Mouse (Mus musculus) lung, adult 10 weeks (tissue): ENCODE results near the gene Tcf7. TPM values are rescaled to one million over a fixed set of nuclear protein-coding genes. Genes with fewer than 3 reads are reported as not detected.

Source experiments
- polyA plus RNA-seq: library from polyadenylated mRNA; stranded (reverse); fragments of 350-450 nt; fragmentation: Illumina TruSeq; extraction: RNeasy Lipid Tissue Mini Kit (QIAGEN cat#74804); gene quantifications from one replicate; pipeline ENCODE4 v1.2.3, GENCODE M21; 2014; ENCODE audit warnings: low read depth, low replicate concordance; ENCODE audit not compliant: insufficient read depth

Tcf7 gene
- polyA plus RNA-seq = 14.7 TPM

DNA sequence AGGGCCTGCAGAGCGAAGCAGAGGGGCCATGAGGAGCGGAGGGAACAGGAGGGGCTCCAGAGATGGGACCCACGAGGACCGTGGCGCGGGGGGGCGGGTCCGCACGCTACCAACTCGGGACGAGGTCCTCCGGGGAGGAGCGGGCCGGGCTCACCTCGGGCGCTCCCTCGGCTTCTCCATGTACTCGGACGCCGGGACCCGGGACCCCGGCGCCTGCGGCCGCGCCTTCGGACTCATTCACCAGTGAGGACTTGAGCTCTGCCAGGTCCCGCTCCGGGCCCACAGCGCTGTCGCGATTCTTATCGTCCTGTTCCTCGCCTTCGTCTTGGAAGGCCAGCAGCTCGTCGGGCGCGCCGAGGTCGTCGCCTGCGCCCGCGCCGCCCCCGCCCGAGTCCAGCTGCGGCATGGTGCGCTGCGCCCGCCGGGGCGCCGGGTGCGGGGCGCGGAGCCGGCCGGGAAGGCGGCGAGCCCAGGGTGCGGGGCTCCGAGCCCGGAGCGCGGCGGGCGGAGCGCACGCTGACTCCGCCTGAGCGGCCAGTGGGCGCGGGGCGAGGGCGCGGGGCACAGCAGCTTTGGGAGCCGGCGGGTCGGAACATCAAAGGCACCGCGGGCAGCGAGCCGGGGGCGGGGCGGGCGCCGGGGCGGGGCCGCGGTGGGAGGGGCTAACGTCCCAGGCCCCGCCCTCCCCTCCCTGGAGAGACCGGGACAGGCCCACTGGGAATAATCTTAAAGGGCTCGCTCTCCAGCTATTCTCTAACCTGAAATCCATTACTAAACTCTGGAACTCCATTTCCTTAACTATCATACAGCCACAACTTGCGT lies at the start of gene Tcf7:
Gene Tcf7, minus strand, starts transcription at position 241 of the 822 bp plus-strand sequence.

GRCm38 (mm10) chr11:52231606-52232541 lies 50.9 kb downstream of the Tcf7 start, which contains the start of gene Skp1a:
Gene Skp1a, plus strand, starts transcription at chr11:52231995.

GRCm38 (mm10) chr11:52213887-52214286 lies 68.9 kb downstream of the Tcf7 start, which contains the start of gene Olfr1371:
Gene Olfr1371, minus strand, starts transcription at chr11:52213987.

Other genes with a start within 250 kb of the Tcf7 start
- 37.6 TPM for gene Ppp2ca, start 184.3 kb downstream of the Tcf7 start, polyA plus RNA-seq
- not detected for gene Olfr1373, start 137.5 kb downstream of the Tcf7 start, polyA plus RNA-seq
- gene Olfr1371, start 69.0 kb downstream of the Tcf7 start, polyA plus RNA-seq = not detected
- gene Skp1a, start 51.0 kb downstream of the Tcf7 start, polyA plus RNA-seq = 266 TPM
- 94.7 TPM for gene Vdac1, start 77.8 kb upstream of the Tcf7 start, polyA plus RNA-seq
- 118 TPM for gene 9530068E07Rik, start 113.4 kb upstream of the Tcf7 start, polyA plus RNA-seq